In the genomic region with DNA sequence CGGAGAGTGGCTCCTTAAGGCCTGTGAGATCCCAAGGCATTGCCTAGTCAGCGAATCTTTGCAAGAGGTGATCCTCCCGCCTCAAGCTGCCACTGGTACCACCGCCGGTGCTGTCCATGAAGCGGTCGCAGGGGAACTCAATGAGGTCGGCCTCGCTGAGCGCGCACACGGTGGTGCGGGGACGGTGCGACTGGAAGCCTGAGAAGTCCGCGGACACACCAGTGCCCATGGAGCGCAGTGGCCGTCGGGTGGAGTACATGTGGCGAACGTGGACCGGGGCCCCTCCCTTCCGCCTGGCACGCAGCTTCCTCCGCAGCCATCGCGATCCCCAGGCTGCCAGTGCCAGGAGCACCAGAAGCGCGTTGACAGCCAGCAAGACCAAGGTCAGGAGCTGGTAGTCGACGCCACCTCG, we compare ENCODE assay signal across 9 mouse cellular contexts. TPM values are rescaled to one million over a fixed set of nuclear protein-coding genes. Genes with fewer than 3 reads are reported as not detected.
DNase-seq lines count a peak whose midpoint lies in the region; ATAC-seq lines count a peak whose summit lies in the region.
"Had no signal": no experiment of that assay in that cellular context is flagged by ENCODE, and none has a peak within 500 bp of the region (broad histone marks: within the 10 kb centered on the region; RNA-seq: fewer than 3 reads in every experiment).

No protein-coding gene starts in this region.

- no peak for ATAC-seq in hindbrain, embryonic 12.5 days (ENCODE audit: low FRiP score)
- no peak for ATAC-seq in liver, embryonic 16.5 days (ENCODE audit: low read depth)
- ATAC-seq in neural tube, embryonic 14.5 days (ENCODE audit: low read depth) = no peak

- H3K9me3 ChIP-seq in embryonic facial prominence, embryonic 10.5 days = no peaks in the 10 kb centered on the region
- H3K9me3 ChIP-seq in hindbrain, embryonic 12.5 days (replicated peaks) = no peaks in the 10 kb centered on the region
- H3K9me3 ChIP-seq in liver, embryonic 16.5 days (replicated peaks; ENCODE audit: control insufficient read depth, low read length) = no peaks in the 10 kb centered on the region
- no peaks in the 10 kb centered on the region for H3K9me3 ChIP-seq in neural tube, embryonic 14.5 days (ENCODE audit: control insufficient read depth, low read length)

- 18% methylated on average over 33 of the region's 33 CpGs for WGBS in embryonic facial prominence, embryonic 10.5 days
- WGBS in hindbrain, embryonic 12.5 days = 23% methylated on average over 33 of the region's 33 CpGs
- 14% methylated on average over 33 of the region's 33 CpGs for WGBS in liver, embryonic 16.5 days (ENCODE audit: insufficient replicate concordance)
- 9% methylated on average over 33 of the region's 33 CpGs for WGBS in neural tube, embryonic 14.5 days

- peaks cover 27% of the 10 kb centered on the region for H3K36me3 ChIP-seq in embryonic facial prominence, embryonic 10.5 days (replicated peaks)
- H3K36me3 ChIP-seq in hindbrain, embryonic 12.5 days = no peaks in the 10 kb centered on the region
- no peaks in the 10 kb centered on the region for H3K36me3 ChIP-seq in liver, embryonic 16.5 days (ENCODE audit: control insufficient read depth, insufficient read depth)
- no peaks in the 10 kb centered on the region for H3K36me3 ChIP-seq in neural tube, embryonic 14.5 days (ENCODE audit: control insufficient read depth, insufficient read depth, low read length)

- 0 out of 2 replicates have a peak overlapping the region, but pooled peaks have one; percentile 9 for H3K9ac ChIP-seq in hindbrain, embryonic 12.5 days
- H3K9ac ChIP-seq in liver, embryonic 16.5 days (ENCODE audit: low read depth, low read length) = no peak overlapping the region
- H3K9ac ChIP-seq in neural tube, embryonic 14.5 days (replicated peaks; ENCODE audit: low read depth, low read length) = peak overlapping the region; percentile 42; the same call in 1 of the 2 replicates

- H3K27ac ChIP-seq in embryonic facial prominence, embryonic 10.5 days (replicated peaks) = peak overlapping the region; percentile 97
- H3K27ac ChIP-seq in hindbrain, embryonic 12.5 days = no peak overlapping the region
- no peak overlapping the region for H3K27ac ChIP-seq in liver, embryonic 16.5 days (ENCODE audit: low read length)
- H3K27ac ChIP-seq in neural tube, embryonic 14.5 days (ENCODE audit: low read depth, low read length) = no peak overlapping the region

- peak overlapping the region; percentile 87 for H3K4me2 ChIP-seq in hindbrain, embryonic 12.5 days (replicated peaks)
- no peak overlapping the region for H3K4me2 ChIP-seq in liver, embryonic 16.5 days (ENCODE audit: low read depth, low read length)
- peak overlapping the region; percentile 92 for H3K4me2 ChIP-seq in neural tube, embryonic 14.5 days (ENCODE audit: low read depth, low read length)

- H3K27me3 ChIP-seq in embryonic facial prominence, embryonic 10.5 days (replicated peaks; ENCODE audit: low read depth, poor library complexity, severe bottlenecking) = peaks cover 54% of the 10 kb centered on the region
- H3K27me3 ChIP-seq in hindbrain, embryonic 12.5 days = peaks cover 50% of the 10 kb centered on the region
- H3K27me3 ChIP-seq in liver, embryonic 16.5 days (ENCODE audit: control insufficient read depth, insufficient read depth, low read depth, low read length) = peaks cover 62% of the 10 kb centered on the region
- peaks cover 21% of the 10 kb centered on the region for H3K27me3 ChIP-seq in neural tube, embryonic 14.5 days (ENCODE audit: control insufficient read depth, insufficient read depth, low read length)
- H3K27me3 ChIP-seq: CH12.LX had no signal

- H3K4me3 ChIP-seq in embryonic facial prominence, embryonic 10.5 days = peak overlapping the region; percentile 76
- H3K4me3 ChIP-seq in hindbrain, embryonic 12.5 days = peak overlapping the region; percentile 49
- H3K4me3 ChIP-seq in liver, embryonic 16.5 days (ENCODE audit: low read depth, low read length) = peak overlapping the region; percentile 17; the same call in 1 of the 2 replicates
- H3K4me3 ChIP-seq in neural tube, embryonic 14.5 days (ENCODE audit: low read depth, low read length) = peak overlapping the region; percentile 49

- intact Hi-C loops in heart, postnatal 25 days (cut with DNase I) = no loop called here

- peaks cover 72% of the 10 kb centered on the region for H3K4me1 ChIP-seq in embryonic facial prominence, embryonic 10.5 days
- peaks cover 40% of the 10 kb centered on the region for H3K4me1 ChIP-seq in hindbrain, embryonic 12.5 days
- no peaks in the 10 kb centered on the region; the same call in 1 of the 2 replicates for H3K4me1 ChIP-seq in liver, embryonic 16.5 days (ENCODE audit: control insufficient read depth, low read depth, low read length)
- H3K4me1 ChIP-seq in neural tube, embryonic 14.5 days (ENCODE audit: control insufficient read depth, insufficient read depth, low read length) = peaks cover 27% of the 10 kb centered on the region

- peak; percentile 27 to 32 for DNase-seq in heart, adult 18-20 months
- DNase-seq in heart, postnatal 25 days (ENCODE audit: low spot score) = no peak
- DNase-seq in embryonic facial prominence, embryonic 10.5 days (ENCODE audit: low spot score) = peak; percentile 49
- DNase-seq in ovary, postnatal 14 days (ENCODE audit: low spot score) = no peak
- no peak for DNase-seq in MN1 (ENCODE audit: low spot score)

RNA-seq across cellular contexts. Expression of gene Tril, which starts 2.9 kb away (rescaled TPM):
- 1 to 10 TPM; 2.8 to 3.2 TPM for total RNA-seq in heart, adult 18-20 months (2021)
- total RNA-seq in heart, postnatal 25 days (2021) = 1 to 10 TPM; 4.7 to 5.5 TPM
- polyA plus RNA-seq in embryonic facial prominence, embryonic 10.5 days (2016; fragmentation: Nextera tagmentation; extraction: Ambion mirVana) = 50.1 and 65.8 TPM in 2 replicates
- polyA plus RNA-seq in hindbrain, embryonic 12.5 days (2016; fragmentation: Nextera tagmentation; extraction: Ambion mirVana) = 38.8 and 46.5 TPM in 2 replicates
- polyA plus RNA-seq in liver, embryonic 16.5 days (2015; fragmentation: Nextera tagmentation; extraction: Ambion mirVana) = 0.35 and 0.45 TPM in 2 replicates
- 9.2 and 12.4 TPM in 2 replicates for polyA plus RNA-seq in neural tube, embryonic 14.5 days (2014; fragmentation: Nextera tagmentation; extraction: Ambion mirVana)
- total RNA-seq: CH12.LX had no signal

Comparison
In these comparisons a context has a peak if more than half of its experiments do, and no peak if none do; other contexts are left out.
1. DNase-seq: peak in heart, adult 18-20 months (2 of 2) and embryonic facial prominence, embryonic 10.5 days (single experiment); none in heart, postnatal 25 days (single experiment), ovary, postnatal 14 days (single experiment) and MN1 (single experiment).
2. H3K4me3 ChIP-seq: peak in every context shown above with its lines; median percentile 76 in embryonic facial prominence, embryonic 10.5 days; 49 in hindbrain, embryonic 12.5 days; 49 in neural tube, embryonic 14.5 days; 17 in liver, embryonic 16.5 days.